Mouse (Mus musculus): ENCODE measurements around the gene Sema6b. TPM values are rescaled to one million over a fixed set of nuclear protein-coding genes. Genes with fewer than 3 reads are reported as not detected.
"Not testable (repeated sequence)": the region's sequence is repeated elsewhere in the genome, so short reads cannot be mapped to it uniquely, and the experiment has no call there.

Gene Sema6b
- polyA plus RNA-seq, 1 experiment from 2014 or later = 0.81 TPM

GRCm38 (mm10) chr17:56116193-56116592 lies 23.9 kb downstream of the Sema6b start:
- Histone ChIP-seq H3K9me3 (replicated peaks) (no peaks in the 10 kb centered on the region), H3K27me3 (peaks cover 47% of the 10 kb centered on the region), H3K9ac (no peak overlapping the region), H3K27ac (replicated peaks) (no peak overlapping the region), H3K4me3 (replicated peaks) (no peak overlapping the region), H3K4me2 (no peak overlapping the region), H3K36me3 (replicated peaks) (no peaks in the 10 kb centered on the region), H3K4me1 (replicated peaks) (peaks cover 31% of the 10 kb centered on the region)
- 52% methylated on average over 10 of the region's 10 CpGs for WGBS (ENCODE audit: insufficient replicate concordance)
- no peak for ATAC-seq (ENCODE audit: insufficient read depth)

- Histone ChIP-seq H3K27me3 (peaks cover 15% of the 10 kb centered on the region), H3K9ac (no peak overlapping the region), H3K4me2 (no peak overlapping the region), H3K36me3 (replicated peaks) (no peaks in the 10 kb centered on the region), H3K4me3 (replicated peaks) (no peak overlapping the region), H3K27ac (replicated peaks) (no peak overlapping the region), H3K9me3 (replicated peaks) (no peaks in the 10 kb centered on the region), H3K4me1 (replicated peaks) (peaks cover 18% of the 10 kb centered on the region)
- no peak for ATAC-seq (ENCODE audit: insufficient read depth)
- WGBS (ENCODE audit: insufficient replicate concordance) = 62% methylated on average over 3 of the region's 3 CpGs
These were observed 27.4 kb downstream of the Sema6b start for GRCm38 (mm10) chr17:56112743-56113142.

- ATAC-seq (ENCODE audit: insufficient read depth) = no peak
- WGBS (ENCODE audit: insufficient replicate concordance) = 30% methylated on average over 5 of the region's 5 CpGs
- H3K9ac ChIP-seq = no peak overlapping the region
These were observed 28.3 kb downstream of the Sema6b start for GRCm38 (mm10) chr17:56111864-56112263.

GRCm38 (mm10) chr17:56111021-56111420 lies 29.1 kb downstream of the Sema6b start:
- H3K4me1 ChIP-seq (replicated peaks) = 0 out of 2 replicates have a peak, but pooled peaks cover 11% of the 10 kb centered on the region
- 46% methylated on average over 1 of the region's 1 CpGs for WGBS (ENCODE audit: insufficient replicate concordance)
- no peak for ATAC-seq (ENCODE audit: insufficient read depth)
- no peak overlapping the region for H3K9ac ChIP-seq
- no peak overlapping the region for H3K4me3 ChIP-seq (replicated peaks)
- no peaks in the 10 kb centered on the region for H3K9me3 ChIP-seq (replicated peaks)
- no peaks in the 10 kb centered on the region for H3K27me3 ChIP-seq
- H3K27ac ChIP-seq (replicated peaks) = no peak overlapping the region
- no peak overlapping the region for H3K4me2 ChIP-seq
- H3K36me3 ChIP-seq (replicated peaks) = no peaks in the 10 kb centered on the region

More at GRCm38 (mm10) chr17:56111864-56112263, 28.3 kb downstream of the Sema6b start:
- Histone ChIP-seq H3K27me3 (peaks cover 8% of the 10 kb centered on the region; the same call in 1 of the 2 replicates), H3K27ac (replicated peaks) (no peak overlapping the region), H3K9me3 (replicated peaks) (no peaks in the 10 kb centered on the region), H3K4me2 (no peak overlapping the region), H3K4me3 (replicated peaks) (no peak overlapping the region), H3K36me3 (replicated peaks) (no peaks in the 10 kb centered on the region), H3K4me1 (replicated peaks) (peaks cover 11% of the 10 kb centered on the region; the same call in 1 of the 2 replicates)

GRCm38 (mm10) chr17:56110571-56110970 lies 29.6 kb downstream of the Sema6b start:
- H3K4me2 ChIP-seq = no peak overlapping the region
- no peaks in the 10 kb centered on the region for H3K36me3 ChIP-seq (replicated peaks)
- no peak for ATAC-seq (ENCODE audit: insufficient read depth)
- H3K27ac ChIP-seq (replicated peaks) = no peak overlapping the region
- H3K4me1 ChIP-seq (replicated peaks) = 0 out of 2 replicates have a peak, but pooled peaks cover 11% of the 10 kb centered on the region
- 50% methylated on average over 4 of the region's 4 CpGs for WGBS (ENCODE audit: insufficient replicate concordance)
- H3K4me3 ChIP-seq (replicated peaks) = no peak overlapping the region
- H3K27me3 ChIP-seq = no peaks in the 10 kb centered on the region
- no peaks in the 10 kb centered on the region for H3K9me3 ChIP-seq (replicated peaks)
- no peak overlapping the region for H3K9ac ChIP-seq

GRCm38 (mm10) chr17:56109219-56110051 lies 30.7 kb downstream of the Sema6b start, which contains the start of gene Plin4:
Gene Plin4, minus strand, starts transcription at chr17:56109803.
- H3K9ac ChIP-seq = no peak within 1 kb of the TSS
- WGBS (ENCODE audit: insufficient replicate concordance) = 55% methylated on average over 10 of the region's 10 CpGs
- H3K4me1 ChIP-seq (replicated peaks) = 0 out of 2 replicates have a peak, but pooled peaks cover 10% of the 10 kb centered on the region
- H3K4me2 ChIP-seq = no peak within 1 kb of the TSS
- H3K36me3 ChIP-seq (replicated peaks) = no peaks in the 10 kb centered on the region
- 0 out of 2 replicates have a peak, but pooled peaks have one; percentile 14 for ATAC-seq (ENCODE audit: insufficient read depth)
- no peaks in the 10 kb centered on the region for H3K27me3 ChIP-seq
- H3K4me3 ChIP-seq (replicated peaks) = no peak within 1 kb of the TSS
- no peaks in the 10 kb centered on the region for H3K9me3 ChIP-seq (replicated peaks)
- H3K27ac ChIP-seq (replicated peaks) = no peak within 1 kb of the TSS

GRCm38 (mm10) chr17:56108334-56109044 lies 31.7 kb downstream of the Sema6b start:
- Histone ChIP-seq H3K4me3 (replicated peaks) (no peak overlapping the region), H3K27me3 (no peaks in the 10 kb centered on the region), H3K9me3 (replicated peaks) (no peaks in the 10 kb centered on the region), H3K4me1 (replicated peaks) (0 out of 2 replicates have a peak, but pooled peaks cover 2% of the 10 kb centered on the region), H3K36me3 (replicated peaks) (no peaks in the 10 kb centered on the region), H3K4me2 (no peak overlapping the region), H3K27ac (replicated peaks) (no peak overlapping the region), H3K9ac (no peak overlapping the region)
- 63% methylated on average over 6 of the region's 6 CpGs for WGBS (ENCODE audit: insufficient replicate concordance)
- ATAC-seq (ENCODE audit: insufficient read depth) = no peak

GRCm38 (mm10) chr17:56107736-56108135 lies 32.4 kb downstream of the Sema6b start:
- Histone ChIP-seq H3K4me3 (replicated peaks) (no peak overlapping the region), H3K27ac (replicated peaks) (no peak overlapping the region), H3K9ac (no peak overlapping the region), H3K27me3 (no peaks in the 10 kb centered on the region), H3K4me1 (replicated peaks) (0 out of 2 replicates have a peak, but pooled peaks cover 2% of the 10 kb centered on the region), H3K9me3 (replicated peaks) (no peaks in the 10 kb centered on the region), H3K4me2 (no peak overlapping the region), H3K36me3 (replicated peaks) (0 out of 2 replicates have a peak, but pooled peaks cover 2% of the 10 kb centered on the region)
- 39% methylated on average over 2 of the region's 2 CpGs for WGBS (ENCODE audit: insufficient replicate concordance)
- ATAC-seq (ENCODE audit: insufficient read depth) = no peak

- no peak overlapping the region for H3K9ac ChIP-seq
- 45% methylated on average over 4 of the region's 4 CpGs for WGBS (ENCODE audit: insufficient replicate concordance)
- ATAC-seq (ENCODE audit: insufficient read depth) = no peak
- no peak overlapping the region for H3K4me2 ChIP-seq
- no peak overlapping the region for H3K4me3 ChIP-seq (replicated peaks)
- H3K27me3 ChIP-seq = no peaks in the 10 kb centered on the region
- no peak overlapping the region for H3K27ac ChIP-seq (replicated peaks)
- no peaks in the 10 kb centered on the region for H3K9me3 ChIP-seq (replicated peaks)
- H3K36me3 ChIP-seq (replicated peaks) = peaks cover 9% of the 10 kb centered on the region
- no peaks in the 10 kb centered on the region for H3K4me1 ChIP-seq (replicated peaks)
These were observed 33.2 kb downstream of the Sema6b start for GRCm38 (mm10) chr17:56106981-56107380.

- not testable (repeated sequence) for ATAC-seq (ENCODE audit: insufficient read depth)
- 81% methylated on average over 4 of the region's 4 CpGs for WGBS (ENCODE audit: insufficient replicate concordance)
These were observed 33.7 kb downstream of the Sema6b start for GRCm38 (mm10) chr17:56106436-56106835.

GRCm38 (mm10) chr17:56104821-56105220 lies 35.3 kb downstream of the Sema6b start:
- not testable (repeated sequence) for H3K9ac ChIP-seq; H3K4me1 ChIP-seq (replicated peaks); H3K27me3 ChIP-seq; H3K4me3 ChIP-seq (replicated peaks); ATAC-seq (ENCODE audit: insufficient read depth); H3K4me2 ChIP-seq; H3K27ac ChIP-seq (replicated peaks); H3K9me3 ChIP-seq (replicated peaks)
- WGBS (ENCODE audit: insufficient replicate concordance) = 71% methylated on average over 3 of the region's 5 CpGs
- peaks cover 30% of the 10 kb centered on the region for H3K36me3 ChIP-seq (replicated peaks)

More at GRCm38 (mm10) chr17:56106436-56106835, 33.7 kb downstream of the Sema6b start:
- not testable (repeated sequence) for H3K9ac ChIP-seq; H3K27me3 ChIP-seq; H3K4me1 ChIP-seq (replicated peaks); H3K4me3 ChIP-seq (replicated peaks); H3K4me2 ChIP-seq; H3K27ac ChIP-seq (replicated peaks); H3K9me3 ChIP-seq (replicated peaks)
- H3K36me3 ChIP-seq (replicated peaks) = peaks cover 15% of the 10 kb centered on the region

Measured in liver, embryonic 15.5 days (tissue).